Mouse (Mus musculus) retina, postnatal 1 day (tissue): ENCODE measurements around the gene Synpo2.
A peak's percentile ranks its signal among the peaks of the same experiment; 100 is the strongest.
"Not testable (repeated sequence)": the region's sequence is repeated elsewhere in the genome, so short reads cannot be mapped to it uniquely, and the experiment has no call there.

Experiments
- DNase-seq: peaks from one replicate; pipeline ENCODE4 v3.0.0-alpha.2; 2012

Gene Synpo2

DNA sequence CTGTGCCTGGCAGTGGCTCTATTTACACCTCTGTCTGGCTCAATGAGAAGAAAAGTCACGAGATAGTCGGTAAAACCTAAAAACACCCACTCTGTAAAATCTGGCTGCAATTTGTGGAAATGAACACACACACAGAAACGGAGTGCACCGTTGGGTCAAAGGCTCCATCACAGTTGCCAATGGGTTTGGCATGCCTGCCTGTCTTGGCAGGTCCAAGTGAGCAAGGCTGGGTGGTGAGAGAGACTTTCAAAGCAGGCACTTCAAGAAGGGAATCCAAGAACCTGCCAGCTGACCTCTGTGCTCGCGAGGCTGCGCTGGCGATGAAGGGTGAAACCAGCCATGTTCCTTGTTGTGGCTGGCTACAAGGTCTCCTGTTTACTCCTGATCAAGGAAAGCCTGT, 107.2 kb downstream of the Synpo2 start:
- DNase-seq = no peak

DNA sequence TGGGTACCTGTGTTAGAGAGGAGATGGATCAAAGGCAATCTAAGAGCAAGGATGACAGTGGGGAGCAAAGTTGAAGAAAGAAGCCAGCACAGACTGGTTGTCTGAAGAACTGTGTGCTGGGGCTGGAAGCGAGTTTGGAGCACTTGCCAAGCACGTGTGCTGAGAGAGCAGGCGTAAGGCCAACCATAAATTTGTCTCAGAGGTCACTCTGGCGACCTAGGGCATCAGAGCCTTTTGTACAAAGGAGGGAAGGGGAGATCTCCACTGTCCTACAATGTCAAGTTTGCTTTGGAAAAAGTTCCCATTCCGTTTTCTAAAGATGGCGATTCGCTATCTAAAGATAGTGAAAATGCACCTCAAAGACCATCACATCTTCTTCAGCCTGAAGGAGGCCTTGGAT, 107.9 kb downstream of the Synpo2 start:
- DNase-seq = no peak

DNA sequence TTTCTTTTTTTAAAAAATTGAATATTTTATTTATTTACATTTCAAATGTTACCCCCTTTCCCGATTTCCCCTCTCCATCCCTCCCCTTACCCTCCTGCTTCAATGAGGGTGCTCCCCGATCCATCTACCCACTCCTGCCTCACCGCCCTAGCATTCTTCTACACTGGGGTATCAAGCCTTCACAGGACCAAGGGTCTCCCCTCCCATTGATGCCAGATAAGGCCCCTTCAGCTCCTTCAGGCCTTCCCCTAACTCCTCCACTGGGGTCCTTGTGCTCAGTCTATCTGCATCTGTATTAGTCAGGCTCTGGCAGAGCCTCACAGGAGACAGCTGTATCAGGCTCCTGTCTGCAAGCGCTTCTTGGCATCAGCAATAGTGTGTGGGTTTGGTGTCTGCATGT, 109.2 kb downstream of the Synpo2 start:
- DNase-seq = not testable (repeated sequence)

DNA sequence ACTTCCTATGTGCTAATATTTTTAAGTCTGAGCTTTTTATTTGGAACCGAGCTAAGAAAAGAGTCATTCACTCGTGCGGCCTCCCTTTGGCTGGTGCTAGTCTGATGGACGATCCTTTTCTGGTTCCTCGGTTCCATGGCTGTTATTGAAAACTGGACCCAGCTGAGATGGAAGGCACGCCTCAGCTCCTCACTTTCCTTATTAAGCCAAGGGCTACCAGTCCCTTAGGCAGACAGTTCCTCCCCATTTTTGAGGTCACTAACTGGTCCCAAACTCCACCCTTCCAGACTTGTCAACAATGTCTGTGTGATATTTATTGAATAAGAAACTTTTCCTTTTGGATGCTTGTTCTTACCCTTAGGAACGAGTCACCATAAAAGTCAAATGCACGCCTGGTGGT, 112.1 kb downstream of the Synpo2 start:
- DNase-seq = no peak

DNA sequence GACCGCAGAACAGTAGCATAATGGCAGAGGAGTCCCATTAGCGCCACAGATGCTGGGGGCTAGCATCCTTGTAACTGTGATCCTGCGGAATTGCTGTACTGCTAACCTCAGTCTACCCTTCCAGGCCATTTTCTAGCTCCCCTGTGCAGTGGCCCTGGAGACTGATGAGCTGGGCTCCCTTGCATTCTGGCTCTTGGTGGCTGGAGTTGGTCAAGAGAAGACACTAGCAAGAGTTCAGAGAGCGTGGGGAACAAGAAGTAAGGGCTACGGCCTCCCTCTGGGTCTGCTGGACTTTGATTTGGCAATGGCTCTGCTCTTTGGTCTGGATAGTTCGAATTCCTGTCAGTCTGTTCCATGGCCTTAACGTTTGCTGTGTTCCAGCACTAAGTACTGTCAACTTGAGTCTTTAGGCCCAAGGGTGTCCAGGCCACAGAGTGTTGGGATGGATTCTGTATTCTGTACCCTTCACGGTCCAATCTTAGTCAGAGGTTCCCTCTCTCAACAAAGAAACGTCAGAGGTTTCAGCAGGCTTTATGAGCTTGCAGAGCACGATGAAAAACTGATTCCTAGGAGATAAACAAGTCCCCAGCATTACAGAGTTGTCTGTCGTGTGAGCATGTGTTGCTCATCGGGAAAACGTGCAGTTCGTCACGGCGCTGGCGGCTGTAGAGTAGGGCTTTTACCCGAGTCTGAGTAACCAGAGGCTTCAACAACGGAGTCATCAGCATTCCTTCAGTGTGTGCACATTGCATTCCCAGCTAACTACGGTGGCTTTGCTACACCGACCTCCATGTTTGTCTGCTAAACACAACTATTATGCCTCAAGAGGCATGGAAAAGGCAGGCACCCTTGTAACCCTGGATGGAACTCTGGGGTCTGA, 113.6 kb downstream of the Synpo2 start:
- no peak for DNase-seq

DNA sequence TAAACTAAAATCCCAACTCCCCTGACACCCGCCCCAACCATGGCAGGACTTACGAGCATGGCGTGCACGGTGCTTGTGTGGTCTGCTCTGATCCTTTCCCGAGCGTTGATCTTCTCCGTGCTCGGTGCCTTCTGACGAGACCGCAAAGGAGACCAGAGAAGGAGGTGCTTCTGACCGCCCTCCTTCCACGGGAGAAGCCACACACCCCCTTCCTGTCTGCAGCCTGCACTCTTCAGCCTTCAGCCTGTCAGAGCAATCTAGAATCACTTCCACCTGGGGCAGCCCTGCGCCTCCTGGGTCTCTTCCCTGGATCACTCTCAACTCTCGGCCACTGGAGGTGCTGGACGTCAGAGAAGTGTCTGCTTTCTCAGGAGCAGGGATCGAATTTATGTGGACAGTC, 119.0 kb downstream of the Synpo2 start:
- DNase-seq = peak; percentile 9

DNA sequence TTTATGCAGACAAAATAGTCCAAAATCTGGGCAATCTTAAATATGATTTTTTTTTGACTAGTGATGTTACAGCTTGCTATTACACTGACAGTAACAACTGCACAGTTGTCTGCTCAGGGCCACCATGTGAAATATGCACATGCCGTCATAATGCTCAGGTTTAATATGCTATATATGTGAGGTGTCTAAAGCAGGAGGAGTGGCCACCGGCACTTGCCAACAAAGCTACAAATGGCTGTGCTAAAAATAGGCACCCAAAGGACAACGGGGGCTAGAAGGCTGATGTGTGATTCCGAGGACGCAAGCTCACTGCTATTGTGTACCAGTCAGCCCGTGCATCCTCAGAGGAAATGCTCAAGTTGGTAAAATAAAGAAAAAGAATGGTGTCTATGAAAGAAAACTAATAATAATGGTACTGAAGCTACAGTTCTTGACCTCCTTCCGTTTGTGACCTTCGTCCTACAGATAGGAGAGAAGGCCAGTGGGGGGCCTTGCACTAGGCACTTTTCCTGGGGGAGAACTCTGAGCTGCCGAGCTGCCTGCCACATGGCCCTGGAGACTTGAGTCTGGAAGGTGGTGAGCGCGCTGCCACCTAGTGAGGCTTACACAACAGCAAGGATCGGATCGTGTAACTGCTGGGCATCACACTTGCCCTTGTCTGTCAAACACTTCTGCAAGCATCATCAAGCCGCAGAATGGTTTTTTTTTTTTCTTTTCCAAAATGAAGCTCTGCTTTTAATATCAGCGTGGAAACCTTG, 120.0 kb downstream of the Synpo2 start:
- DNase-seq = peak; percentile 47

DNA sequence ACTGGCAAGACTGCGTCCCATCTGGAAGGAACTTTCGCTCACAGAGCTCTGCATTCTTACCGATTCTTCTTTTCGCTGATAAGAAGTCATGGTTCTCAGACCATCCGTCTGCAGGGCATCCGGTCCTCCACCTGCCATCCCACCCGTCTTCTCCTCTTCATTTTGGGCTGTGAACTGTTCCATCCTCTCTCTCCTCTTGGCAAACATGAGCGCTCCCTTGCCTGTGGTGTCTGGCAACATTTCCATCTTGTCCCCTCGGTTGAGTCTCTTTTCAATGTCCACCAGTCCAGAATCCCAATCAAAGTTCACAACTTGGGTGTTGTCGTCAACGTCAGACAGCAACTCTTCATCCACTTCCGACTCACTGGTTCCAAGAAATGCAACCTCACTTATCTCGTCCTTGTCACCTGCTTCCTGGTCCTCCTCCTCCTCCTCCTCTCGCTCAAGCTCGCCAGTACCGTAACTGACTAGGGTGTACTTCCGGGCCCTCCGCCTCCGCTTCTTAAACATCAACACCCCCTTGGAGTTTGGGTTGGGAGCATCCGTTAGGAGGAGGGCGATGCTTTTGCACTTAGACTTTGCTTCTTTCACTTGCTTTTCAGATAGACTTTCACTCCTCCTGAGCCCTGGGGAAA, 121.8 kb downstream of the Synpo2 start:
- DNase-seq = no peak

DNA sequence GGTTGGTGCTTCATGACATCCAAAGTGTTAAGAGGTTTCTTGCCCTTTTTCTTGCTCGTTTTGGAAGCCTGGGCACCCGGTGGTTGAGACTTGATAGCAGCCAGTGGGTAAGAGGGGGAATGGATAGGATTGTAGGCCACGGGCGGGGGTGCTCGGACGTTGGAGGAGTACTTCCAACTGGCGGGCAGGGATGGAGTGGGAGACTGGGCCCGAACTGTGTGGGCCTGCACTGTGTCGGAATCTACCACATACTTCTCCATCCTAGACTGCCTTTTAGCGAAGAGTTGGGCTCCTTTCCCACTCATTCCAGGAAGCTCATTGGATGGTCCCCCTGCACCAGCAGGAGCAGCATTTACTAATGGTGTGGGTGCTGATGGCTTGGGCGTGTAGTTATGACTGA, 123.2 kb downstream of the Synpo2 start:
- DNase-seq = no peak

DNA sequence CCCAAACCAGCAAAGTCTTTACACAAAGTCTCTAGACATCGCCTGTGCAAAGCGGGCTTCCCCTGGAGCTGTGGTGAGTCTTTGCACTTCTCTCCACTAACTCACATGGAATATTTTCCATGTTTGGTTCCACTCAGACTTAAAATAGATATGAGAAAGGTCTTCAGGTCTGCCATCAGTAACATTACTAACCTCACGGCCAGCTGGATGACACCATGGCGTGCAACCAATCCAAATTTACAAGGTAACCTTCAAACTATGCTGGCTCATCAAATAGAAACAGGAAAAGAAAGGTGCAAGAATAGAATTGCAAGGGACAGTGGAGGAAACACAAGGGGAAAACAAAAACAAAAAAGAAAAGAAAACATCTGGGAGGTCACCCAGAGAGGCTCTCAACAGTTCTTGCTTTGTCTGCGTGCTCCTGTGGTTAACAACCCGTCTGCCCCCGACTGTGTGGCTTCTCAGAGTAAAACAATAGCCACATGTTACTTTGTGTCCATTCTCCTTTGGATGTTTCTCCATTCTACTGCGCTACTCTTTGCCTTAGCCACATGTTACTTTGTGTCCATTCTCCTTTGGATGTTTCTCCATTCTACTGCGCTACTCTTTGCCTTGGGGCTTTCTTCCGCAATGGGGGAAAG, 124.8 kb downstream of the Synpo2 start:
- no peak for DNase-seq

DNA sequence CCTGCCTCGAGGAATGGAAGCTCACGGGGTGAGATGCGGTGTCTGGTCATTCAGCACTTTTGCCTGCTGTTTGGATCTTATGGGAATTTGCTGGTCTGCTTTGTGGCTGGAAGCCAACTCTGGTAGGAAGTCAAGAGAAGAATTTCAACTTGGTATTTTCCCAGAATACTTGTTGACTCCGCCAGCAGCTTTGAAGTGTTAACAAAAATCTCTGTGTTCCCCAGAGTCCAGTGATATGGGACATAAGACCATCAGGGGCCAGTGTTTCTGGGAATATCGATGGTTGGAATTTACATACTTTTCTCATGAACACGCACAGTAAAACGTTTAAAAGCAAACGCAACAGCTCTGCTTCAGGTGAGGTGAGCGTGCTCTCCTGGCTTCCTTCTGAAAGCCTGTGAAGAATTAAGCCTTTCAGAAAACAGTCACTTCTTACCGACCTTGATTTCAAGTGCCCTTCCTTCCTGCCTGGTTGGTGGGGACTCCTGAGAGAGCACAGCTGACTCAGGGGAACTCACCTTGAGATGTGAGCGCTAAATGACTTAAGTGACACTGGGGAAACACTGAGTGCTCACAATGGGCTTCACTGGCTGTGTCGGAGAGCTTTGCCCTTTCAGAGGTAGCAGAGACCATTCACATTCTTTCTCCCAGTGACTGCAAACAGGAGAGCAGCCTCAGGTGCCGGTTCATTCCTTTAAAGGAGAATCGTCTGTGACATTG, 128.0 kb downstream of the Synpo2 start:
- no peak for DNase-seq

DNA sequence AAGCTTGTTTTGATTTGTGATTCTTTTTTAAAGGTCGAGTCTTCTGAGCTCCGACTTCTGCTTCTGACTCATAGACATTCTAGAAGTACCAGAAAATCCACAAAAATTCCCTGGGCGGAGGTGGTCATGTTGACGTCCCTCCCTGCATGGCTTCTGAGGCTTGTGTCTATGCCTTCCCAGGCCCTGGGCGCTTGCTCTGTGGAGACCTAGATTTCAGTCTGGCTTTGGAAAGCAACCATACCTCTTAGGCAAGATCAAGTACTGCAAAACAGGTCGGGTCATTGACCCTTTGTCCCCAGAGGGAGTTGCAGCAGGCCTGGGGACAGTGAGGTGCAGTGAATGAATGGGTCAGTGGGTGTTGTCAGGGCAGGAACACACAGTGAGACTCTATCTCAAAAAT, 131.6 kb downstream of the Synpo2 start:
- no peak for DNase-seq

DNA sequence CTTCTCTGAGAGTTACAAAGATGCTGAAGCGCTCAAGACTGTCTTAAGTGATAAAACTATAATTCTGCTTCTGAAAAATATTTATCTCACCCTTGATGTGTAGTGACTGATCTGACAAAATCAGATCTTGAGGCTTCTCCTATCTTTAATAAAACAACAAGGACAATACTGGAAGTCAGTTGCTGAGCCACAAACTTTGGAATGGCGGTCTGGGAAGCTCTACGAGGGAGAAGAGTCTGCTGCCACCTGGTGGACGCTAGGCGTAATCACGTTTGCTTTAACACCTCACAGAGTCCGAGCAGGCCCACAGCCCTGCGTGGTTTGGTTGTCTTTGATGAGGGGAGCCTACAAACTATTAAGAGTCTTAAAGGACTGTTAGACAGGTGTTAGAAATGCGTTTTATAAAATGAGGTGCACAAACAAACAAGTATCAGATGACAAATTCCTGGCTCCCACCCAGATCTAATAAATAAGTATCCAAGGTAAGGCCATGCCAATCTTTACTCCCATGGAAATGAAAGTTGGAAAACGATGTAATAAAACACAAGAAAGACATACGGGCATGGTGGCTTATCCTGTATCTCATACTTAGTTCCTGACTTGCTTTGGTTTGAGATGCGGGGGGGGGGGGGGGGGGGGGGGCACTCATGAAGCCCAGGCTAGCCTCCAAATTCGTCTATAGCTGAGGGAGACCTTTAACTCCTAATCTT, 132.6 kb downstream of the Synpo2 start:
- DNase-seq = peak; percentile 83

DNA sequence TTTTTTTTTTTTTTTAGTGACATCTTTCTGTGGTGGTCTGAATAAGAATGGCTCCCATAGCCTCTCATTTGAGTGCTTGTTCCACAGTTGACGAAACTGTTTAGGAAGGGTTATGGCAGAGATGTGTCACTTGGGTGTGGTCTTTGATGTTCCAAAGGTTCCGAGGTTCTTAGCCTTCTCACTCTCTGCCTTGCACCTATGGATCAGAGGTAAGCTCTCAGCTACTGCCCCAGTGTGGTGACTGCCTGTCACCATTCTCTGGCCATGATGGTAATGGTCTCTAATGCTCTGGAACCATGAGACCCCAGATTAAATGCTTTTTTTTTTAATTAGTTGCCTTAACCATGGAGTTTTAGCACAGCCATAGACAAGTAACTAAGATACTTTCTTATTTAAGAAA, 134.2 kb downstream of the Synpo2 start:
- DNase-seq = no peak

DNA sequence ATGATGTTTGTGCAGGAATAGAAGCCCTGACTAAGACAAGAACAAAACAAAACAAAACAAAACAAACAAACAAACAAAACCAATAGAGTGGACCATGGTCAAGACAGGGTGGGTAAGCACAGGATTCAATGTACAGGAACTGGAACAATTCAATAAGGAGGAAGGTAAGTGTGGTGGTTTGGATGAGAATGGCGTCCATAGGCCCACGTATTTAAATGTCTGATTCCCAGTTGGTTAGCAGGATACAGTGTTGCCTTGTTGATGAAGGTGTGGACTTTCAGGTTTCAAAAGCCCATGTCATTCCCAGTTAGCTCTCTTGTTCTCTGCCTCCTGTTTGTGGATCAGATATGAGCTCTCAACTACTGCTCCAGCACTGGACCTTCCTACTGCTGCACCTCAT, 140.8 kb downstream of the Synpo2 start:
- no peak for DNase-seq

DNA sequence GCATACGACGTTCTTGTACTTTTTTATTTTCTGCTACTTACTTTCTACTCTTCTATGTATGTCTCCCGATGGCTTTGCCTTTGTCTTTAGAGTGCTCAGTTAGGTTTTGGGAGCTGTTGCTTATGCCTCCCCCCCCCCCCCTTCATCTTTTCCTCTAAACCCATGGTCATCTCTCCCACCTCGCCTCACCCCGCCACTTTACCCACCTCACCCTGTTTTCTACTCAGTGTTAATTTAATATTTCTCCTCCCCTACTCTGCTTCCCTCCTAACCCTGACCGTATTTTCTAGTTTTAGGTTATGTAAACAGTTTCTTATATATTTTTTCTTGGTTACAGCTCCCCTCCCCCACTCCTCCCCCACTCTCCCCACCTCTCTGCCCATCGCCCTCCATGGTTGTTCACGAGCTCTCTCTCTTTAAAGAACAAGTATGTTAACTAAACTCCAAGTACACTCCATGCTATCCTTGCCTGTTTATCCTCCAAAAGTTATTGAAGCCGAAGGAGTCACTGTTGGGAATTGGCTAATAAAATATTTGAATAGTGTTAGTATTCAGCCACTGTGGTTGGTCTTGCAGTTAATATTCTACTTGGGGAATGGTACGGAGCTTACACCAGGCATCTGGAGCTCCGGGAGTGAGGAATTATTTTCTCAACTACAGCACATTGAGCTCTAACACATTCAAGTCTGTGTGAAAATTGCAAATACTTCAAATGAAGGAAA, 142.1 kb downstream of the Synpo2 start:
- DNase-seq = no peak

DNA sequence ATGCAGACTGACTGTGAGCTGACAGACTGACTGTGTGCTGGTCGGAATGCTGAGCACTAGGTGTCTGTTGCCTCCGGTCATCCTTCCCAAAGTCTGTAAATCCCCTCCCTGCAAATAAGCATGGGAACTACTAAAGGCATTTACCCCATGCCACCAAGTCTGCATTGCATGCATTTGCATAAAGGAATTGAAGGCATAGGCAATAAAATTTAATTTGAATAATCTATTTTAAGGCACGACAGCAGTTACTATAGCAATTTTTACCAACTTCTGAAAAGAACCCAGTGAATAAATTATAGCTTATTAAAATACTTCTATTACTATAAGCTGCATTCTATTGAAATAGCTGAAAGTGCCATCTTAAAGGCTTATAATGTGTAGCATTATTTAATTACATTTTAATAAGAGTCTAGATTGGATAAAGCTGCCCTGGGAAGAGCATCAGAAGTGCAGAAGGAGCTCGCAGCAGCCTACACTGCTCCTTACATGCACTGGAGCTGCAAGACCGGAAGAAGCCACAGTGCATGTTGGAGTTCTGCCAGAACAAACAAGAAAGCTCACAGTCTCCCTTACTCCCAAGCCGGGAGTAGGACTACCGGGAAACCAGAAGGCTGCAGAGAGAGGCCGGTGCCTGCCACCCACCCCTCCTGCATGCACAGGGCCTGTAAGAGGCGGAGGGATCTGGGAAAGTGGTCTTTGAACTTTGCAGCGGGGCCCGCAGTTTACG, 142.9 kb downstream of the Synpo2 start:
- peak; percentile 10 for DNase-seq

DNA sequence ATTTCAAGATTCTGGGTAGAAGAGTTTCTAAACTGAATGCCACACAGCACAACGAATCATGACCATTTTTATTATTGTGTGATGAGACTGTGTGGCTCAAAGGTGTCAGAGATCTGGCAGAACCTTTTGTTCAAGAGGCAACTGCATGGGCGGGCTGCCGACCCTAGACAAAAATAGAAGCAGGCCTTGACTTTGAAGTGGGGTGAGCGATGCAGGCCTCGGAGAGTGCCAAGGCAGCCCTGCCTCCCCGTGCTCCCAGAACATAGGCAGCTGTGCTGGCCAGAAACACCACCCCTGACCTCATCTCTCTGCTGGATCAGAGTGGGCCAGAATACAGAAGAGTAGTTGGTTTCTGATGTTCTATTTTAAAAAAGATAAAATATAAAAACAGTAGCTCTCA, 143.5 kb downstream of the Synpo2 start:
- DNase-seq = no peak

DNA sequence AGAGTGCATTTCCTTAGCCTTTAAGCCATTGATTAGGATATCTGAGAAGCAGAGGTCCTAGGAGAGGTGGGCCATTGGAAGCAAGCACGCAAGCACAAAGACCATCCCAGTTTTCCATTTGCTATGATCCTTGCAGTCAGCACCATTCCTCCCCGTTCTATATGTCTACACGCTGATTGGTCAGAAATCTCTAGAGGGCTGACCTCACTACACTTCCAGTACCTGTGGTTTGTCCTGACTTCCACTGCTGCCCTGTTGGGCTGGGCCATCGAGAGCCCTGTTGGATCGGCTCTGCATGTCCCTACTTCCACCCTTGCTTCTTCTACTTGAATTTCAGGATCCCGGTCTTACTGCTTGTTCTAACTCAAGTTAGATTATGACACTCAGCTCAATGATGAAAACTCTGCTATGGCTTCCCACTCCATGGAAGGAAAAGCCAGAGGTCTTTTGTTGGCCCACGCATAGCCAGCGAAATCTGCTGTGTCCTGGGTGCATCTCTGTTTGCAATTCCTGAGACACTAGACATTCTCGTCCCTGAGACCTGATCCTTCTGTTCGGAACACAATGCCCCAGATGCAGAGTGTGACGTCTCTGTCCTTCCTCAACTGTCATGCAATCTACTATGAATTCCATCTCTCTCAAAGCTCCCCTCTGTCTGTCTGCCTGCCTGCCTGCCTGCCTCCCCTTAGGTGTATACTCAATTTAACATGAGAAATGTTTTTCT, 146.5 kb downstream of the Synpo2 start:
- DNase-seq = no peak

DNA sequence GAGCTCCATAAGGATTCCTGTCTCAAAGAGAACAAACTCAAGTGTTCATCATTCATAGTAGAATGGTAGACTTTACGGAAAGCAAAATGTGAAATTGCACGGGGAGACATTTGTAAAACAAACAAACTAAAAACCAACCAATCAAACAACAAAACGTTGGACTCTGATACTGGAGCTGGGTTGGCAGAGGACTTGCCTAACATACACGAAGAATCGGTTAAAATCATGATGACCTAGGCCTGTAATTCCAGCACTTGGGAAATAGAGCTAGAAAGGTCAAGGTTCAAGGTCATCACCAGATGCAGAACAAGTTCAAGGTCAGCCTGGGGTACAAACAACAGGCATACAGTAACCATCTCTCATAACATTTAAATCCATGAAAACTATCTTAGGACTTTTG, 147.7 kb downstream of the Synpo2 start:
- no peak for DNase-seq
